Mouse (Mus musculus) liver, adult 2 months (tissue): ENCODE data around the gene Gsdma.

Source experiments
- CTCF ChIP-seq: fragments of 200-500 bp; IDR thresholded peaks from 2 replicates; pipeline ENCODE4 v1.5.1; 2011; ENCODE audit warnings: low read depth, low read length, control low read depth
- POLR2A ChIP-seq: fragments of 200-500 bp; IDR thresholded peaks from 2 replicates; pipeline ENCODE4 v1.6.1; 2011; ENCODE audit warnings: low read length, control low read depth; ENCODE audit not compliant: insufficient read depth; ENCODE audit errors: extremely low read depth

DNA sequence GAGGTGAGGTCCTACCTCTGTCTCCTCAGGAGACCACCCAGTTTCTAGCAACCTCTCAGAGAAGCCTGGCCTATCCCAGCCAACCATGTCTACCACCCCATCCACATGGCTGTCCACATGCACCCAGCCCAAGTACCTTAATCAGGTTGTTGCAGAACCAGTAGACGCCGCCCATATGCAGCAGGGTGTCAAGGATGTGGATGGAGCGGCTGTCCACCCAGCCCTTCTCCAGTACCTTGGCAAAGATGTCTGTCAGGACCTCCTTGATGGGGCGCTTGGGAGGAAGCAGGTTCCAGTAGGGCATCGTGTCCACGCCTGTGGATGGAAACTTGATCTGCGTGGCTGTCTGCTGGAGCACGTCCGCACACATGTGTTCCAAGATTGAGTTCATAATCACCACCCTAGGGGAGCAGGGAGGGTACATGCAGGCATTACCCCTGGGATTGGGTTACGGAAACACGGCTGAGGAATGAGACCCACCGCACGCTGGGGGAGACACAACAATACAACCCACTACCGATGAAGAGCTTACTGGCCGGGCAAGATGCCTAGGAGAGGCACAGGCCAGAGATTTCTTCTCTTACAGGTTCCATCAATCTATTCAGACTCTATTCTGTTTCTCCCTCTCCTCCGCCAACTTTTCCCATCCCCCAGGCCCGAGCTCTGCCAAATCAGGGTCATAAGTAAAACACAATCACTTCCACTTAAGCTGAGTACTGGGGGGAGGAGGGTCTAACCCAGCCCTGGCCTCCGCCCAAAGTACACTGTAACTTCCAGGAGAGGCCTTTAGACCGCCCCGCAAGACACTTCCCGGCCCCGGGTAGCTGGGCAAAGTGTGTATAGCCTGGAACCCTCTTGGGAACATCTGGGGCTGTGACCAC is 43.5 kb downstream of the Gsdma start:
- TF ChIP-seq CTCF (no peak), POLR2A (no peak)
